8 mouse cellular contexts compared by ENCODE assay signal in genomic region chr13:73505686-73506467, GRCm38 (mm10). TPM values are rescaled to one million over a fixed set of nuclear protein-coding genes. Genes with fewer than 3 reads are reported as not detected.
A peak's percentile ranks its signal among the peaks of the same experiment; 100 is the strongest.
DNase-seq lines count a peak whose midpoint lies in the region; ATAC-seq lines count a peak whose summit lies in the region.

No protein-coding gene starts in this region.

- peak; percentile 90 for ATAC-seq in frontal cortex, adult (ENCODE audit: low TSS enrichment)
- ATAC-seq in hindbrain, embryonic 11.5 days (ENCODE audit: low FRiP score): peak; percentile 67

- DNase-seq in Muller cell, postnatal 12 days (ENCODE audit: inconsistent ontology term): peak; percentile 47
- peak; percentile 78 to 88 for DNase-seq in cerebellum, adult 18-20 months
- DNase-seq in hindbrain, embryonic 11.5 days (ENCODE audit: low spot score): peak; percentile 83
- peak; percentile 89 for DNase-seq in layer of hippocampus, adult 9-10 months (ENCODE audit: low spot score)
- DNase-seq in lung, postnatal 10 days: peak; percentile 86
- peak; percentile 84 for DNase-seq in retina, postnatal 1 day
- peak; percentile 48 for DNase-seq in urinary bladder, adult 2 months (ENCODE audit: low spot score)

- H3K36me3 ChIP-seq in hindbrain, embryonic 11.5 days (ENCODE audit: control insufficient read depth, insufficient read depth, low read length): 0 out of 2 replicates have a peak, but pooled peaks cover 3% of the 10 kb centered on the region

- H3K9ac ChIP-seq in hindbrain, embryonic 11.5 days (ENCODE audit: low read depth, low read length): no peak overlapping the region

- no peaks in the 10 kb centered on the region for H3K4me1 ChIP-seq in hindbrain, embryonic 11.5 days (replicated peaks; ENCODE audit: control insufficient read depth, insufficient read depth, low read length)

- H3K27ac ChIP-seq in hindbrain, embryonic 11.5 days (ENCODE audit: low read depth, low read length): no peak overlapping the region

- H3K27me3 ChIP-seq in hindbrain, embryonic 11.5 days (ENCODE audit: control insufficient read depth, insufficient read depth, low read length): no peaks in the 10 kb centered on the region

- H3K9me3 ChIP-seq in hindbrain, embryonic 11.5 days (ENCODE audit: control insufficient read depth, low read length): no peaks in the 10 kb centered on the region

- WGBS in hindbrain, embryonic 11.5 days: 70% methylated on average over 7 of the region's 7 CpGs

- H3K4me2 ChIP-seq in hindbrain, embryonic 11.5 days (replicated peaks; ENCODE audit: low read depth, low read length): no peak overlapping the region

- no peak overlapping the region for H3K4me3 ChIP-seq in hindbrain, embryonic 11.5 days (ENCODE audit: low read depth, low read length)

RNA-seq across cellular contexts. Expression of gene Slc6a3, which starts 30.7 kb away (rescaled TPM):
- polyA plus RNA-seq in hindbrain, embryonic 11.5 days (2014; fragmentation: Nextera tagmentation; extraction: Ambion mirVana): 0.36 TPM in 1 of 2 replicates, not detected in the other
- 0.03 and 0.04 TPM in 2 replicates for polyA plus RNA-seq in urinary bladder, adult 2 months (2012; rRNA removed)

RNA-seq across cellular contexts. Expression of gene Lpcat1, which starts 38.9 kb away (rescaled TPM):
- 51.2 and 51.5 TPM in 2 replicates for polyA plus RNA-seq in hindbrain, embryonic 11.5 days (2014; fragmentation: Nextera tagmentation; extraction: Ambion mirVana)
- polyA plus RNA-seq in urinary bladder, adult 2 months (2012; rRNA removed): 15.2 and 17.2 TPM in 2 replicates
